Comparison of ENCODE assay signal across 16 mouse cellular contexts in genomic region chr16:91835790-91836189, GRCm38 (mm10).
A peak's percentile ranks its signal among the peaks of the same experiment; 100 is the strongest.
DNase-seq lines count a peak whose midpoint lies in the region; ATAC-seq and TF ChIP-seq lines count a peak whose summit lies in the region.
"Had no signal": no experiment of that assay in that cellular context is flagged by ENCODE, and none has a peak within 500 bp of the region (broad histone marks: within the 10 kb centered on the region; RNA-seq: fewer than 3 reads in every experiment).

No protein-coding gene starts in this region.

- WGBS in midbrain, embryonic 12.5 days, result 74% methylated on average over 6 of the region's 6 CpGs
- WGBS in midbrain, postnatal 0 days, result 78% methylated on average over 6 of the region's 6 CpGs
- WGBS in hindbrain, embryonic 11.5 days, result 72% methylated on average over 6 of the region's 6 CpGs
- WGBS in hindbrain, postnatal 0 days, result 60% methylated on average over 6 of the region's 6 CpGs
- WGBS in neural tube, embryonic 15.5 days, result 65% methylated on average over 6 of the region's 6 CpGs

- no peak overlapping the region for H3K9ac ChIP-seq in midbrain, embryonic 12.5 days (replicated peaks)
- no peak overlapping the region for H3K9ac ChIP-seq in midbrain, postnatal 0 days (replicated peaks; ENCODE audit: low read length, poor library complexity, severe bottlenecking)
- no peak overlapping the region; the same call in 1 of the 2 replicates for H3K9ac ChIP-seq in hindbrain, embryonic 11.5 days (ENCODE audit: low read depth, low read length)
- no peak overlapping the region for H3K9ac ChIP-seq in hindbrain, postnatal 0 days (replicated peaks; ENCODE audit: low read length)
- H3K9ac ChIP-seq in neural tube, embryonic 15.5 days (replicated peaks), result no peak overlapping the region
- H3K9ac ChIP-seq: embryonic facial prominence, embryonic 15.5 days; liver, embryonic 12.5 days had no signal

- H3K27ac ChIP-seq in midbrain, embryonic 12.5 days (replicated peaks), result peak overlapping the region; percentile 78
- H3K27ac ChIP-seq in midbrain, postnatal 0 days (ENCODE audit: low read depth, low read length), result no peak overlapping the region
- peak overlapping the region; percentile 88 for H3K27ac ChIP-seq in hindbrain, embryonic 11.5 days (ENCODE audit: low read depth, low read length)
- peak overlapping the region; percentile 73; the same call in 1 of the 2 replicates for H3K27ac ChIP-seq in hindbrain, postnatal 0 days
- H3K27ac ChIP-seq in neural tube, embryonic 15.5 days (replicated peaks), result peak overlapping the region; percentile 80
- H3K27ac ChIP-seq: embryonic facial prominence, embryonic 15.5 days; gastrocnemius, adult 2 months; left cerebral cortex, adult 2 months; limb, embryonic 10.5 days; liver, embryonic 12.5 days had no signal

- H3K9me3 ChIP-seq in midbrain, embryonic 12.5 days, result no peaks in the 10 kb centered on the region
- no peaks in the 10 kb centered on the region for H3K9me3 ChIP-seq in midbrain, postnatal 0 days (ENCODE audit: low read length)
- H3K9me3 ChIP-seq in hindbrain, embryonic 11.5 days (ENCODE audit: control insufficient read depth, low read length), result no peaks in the 10 kb centered on the region
- no peaks in the 10 kb centered on the region for H3K9me3 ChIP-seq in hindbrain, postnatal 0 days (ENCODE audit: low read length)
- no peaks in the 10 kb centered on the region for H3K9me3 ChIP-seq in neural tube, embryonic 15.5 days (replicated peaks)
- H3K9me3 ChIP-seq: embryonic facial prominence, embryonic 15.5 days; limb, embryonic 10.5 days; liver, embryonic 12.5 days had no signal

- no peak overlapping the region for H3K4me3 ChIP-seq in midbrain, embryonic 12.5 days
- no peak overlapping the region for H3K4me3 ChIP-seq in midbrain, postnatal 0 days (ENCODE audit: low read depth, low read length)
- no peak overlapping the region for H3K4me3 ChIP-seq in hindbrain, embryonic 11.5 days (ENCODE audit: low read depth, low read length)
- H3K4me3 ChIP-seq in hindbrain, postnatal 0 days (ENCODE audit: low read length), result no peak overlapping the region
- no peak overlapping the region for H3K4me3 ChIP-seq in neural tube, embryonic 15.5 days (replicated peaks)
- H3K4me3 ChIP-seq: embryonic facial prominence, embryonic 15.5 days; gastrocnemius, adult 2 months; left cerebral cortex, adult 2 months; limb, embryonic 10.5 days; liver, embryonic 12.5 days had no signal

- no peak for DNase-seq in midbrain, postnatal 0 days (ENCODE audit: low spot score)
- DNase-seq in hindbrain, embryonic 11.5 days (ENCODE audit: low spot score), result no peak
- no peak for DNase-seq in hindbrain, postnatal 0 days (ENCODE audit: low spot score)
- DNase-seq in thymus, postnatal 25 days, result no peak
- no peak for DNase-seq in urinary bladder, postnatal 10 days (ENCODE audit: low spot score)
- DNase-seq: cerebellum, adult 9-10 months; gastrocnemius, adult 2 months; heart, adult 11 months; thymus, adult 18-20 months had no signal

- TF ChIP-seq CTCF in midbrain, postnatal 0 days (IDR thresholded peaks at IDR 0.05), result no peak
- TF ChIP-seq CTCF in hindbrain, postnatal 0 days (IDR thresholded peaks at IDR 0.05; ENCODE audit: low read depth), result no peak

- H3K4me1 ChIP-seq in midbrain, embryonic 12.5 days, result peaks cover 23% of the 10 kb centered on the region
- no peaks in the 10 kb centered on the region for H3K4me1 ChIP-seq in midbrain, postnatal 0 days (ENCODE audit: insufficient read depth, low read length)
- peaks cover 13% of the 10 kb centered on the region for H3K4me1 ChIP-seq in hindbrain, embryonic 11.5 days (replicated peaks; ENCODE audit: control insufficient read depth, insufficient read depth, low read length)
- H3K4me1 ChIP-seq in hindbrain, postnatal 0 days (ENCODE audit: insufficient read depth, low read length), result peaks cover 3% of the 10 kb centered on the region; the same call in 1 of the 2 replicates
- peaks cover 21% of the 10 kb centered on the region for H3K4me1 ChIP-seq in neural tube, embryonic 15.5 days

- H3K36me3 ChIP-seq in midbrain, embryonic 12.5 days, result peaks cover 38% of the 10 kb centered on the region
- H3K36me3 ChIP-seq in midbrain, postnatal 0 days (ENCODE audit: insufficient read depth, low read length), result peaks cover 28% of the 10 kb centered on the region
- H3K36me3 ChIP-seq in hindbrain, embryonic 11.5 days (ENCODE audit: control insufficient read depth, insufficient read depth, low read length), result 0 out of 2 replicates have a peak, but pooled peaks cover 2% of the 10 kb centered on the region
- peaks cover 18% of the 10 kb centered on the region for H3K36me3 ChIP-seq in hindbrain, postnatal 0 days (ENCODE audit: insufficient read depth, low read length)
- peaks cover 20% of the 10 kb centered on the region for H3K36me3 ChIP-seq in neural tube, embryonic 15.5 days

- ATAC-seq in midbrain, embryonic 12.5 days (ENCODE audit: low FRiP score, low read depth), result no peak
- ATAC-seq in midbrain, postnatal 0 days (ENCODE audit: low FRiP score), result no peak
- ATAC-seq in hindbrain, embryonic 11.5 days (ENCODE audit: low FRiP score), result 0 out of 2 replicates have a peak, but pooled peaks have one; percentile 21
- no peak for ATAC-seq in hindbrain, postnatal 0 days
- no peak for ATAC-seq in neural tube, embryonic 15.5 days (ENCODE audit: low FRiP score)
- ATAC-seq: CD4-positive, CD25-positive, alpha-beta regulatory T cell, adult 4 months; liver, embryonic 12.5 days had no signal

- no peaks in the 10 kb centered on the region for H3K27me3 ChIP-seq in midbrain, embryonic 12.5 days
- H3K27me3 ChIP-seq in midbrain, postnatal 0 days (ENCODE audit: insufficient read depth, low read length), result no peaks in the 10 kb centered on the region
- no peaks in the 10 kb centered on the region for H3K27me3 ChIP-seq in hindbrain, embryonic 11.5 days (ENCODE audit: control insufficient read depth, insufficient read depth, low read length)
- no peaks in the 10 kb centered on the region for H3K27me3 ChIP-seq in hindbrain, postnatal 0 days (ENCODE audit: insufficient read depth, low read length)
- no peaks in the 10 kb centered on the region for H3K27me3 ChIP-seq in neural tube, embryonic 15.5 days (replicated peaks)
- H3K27me3 ChIP-seq: embryonic facial prominence, embryonic 15.5 days; liver, embryonic 12.5 days had no signal

- no peak overlapping the region for H3K4me2 ChIP-seq in midbrain, embryonic 12.5 days (replicated peaks)
- no peak overlapping the region for H3K4me2 ChIP-seq in midbrain, postnatal 0 days (ENCODE audit: low read depth, low read length, poor library complexity, severe bottlenecking)
- H3K4me2 ChIP-seq in hindbrain, embryonic 11.5 days (replicated peaks; ENCODE audit: low read depth, low read length), result no peak overlapping the region
- no peak overlapping the region for H3K4me2 ChIP-seq in hindbrain, postnatal 0 days (ENCODE audit: low read depth, low read length)
- H3K4me2 ChIP-seq in neural tube, embryonic 15.5 days, result no peak overlapping the region
- H3K4me2 ChIP-seq: embryonic facial prominence, embryonic 15.5 days; liver, embryonic 12.5 days had no signal
